Mouse (Mus musculus) monocyte, adult 2 months (primary cell): ENCODE results near the gene Zfp12.
"Not testable (repeated sequence)": the region's sequence is repeated elsewhere in the genome, so short reads cannot be mapped to it uniquely, and the experiment has no call there.

Source experiments
- DNase-seq, 2 experiments: peaks; one replicate each; pipeline ENCODE4 v3.0.0; 2022; ENCODE audit warnings: low spot score in 2 of 2, low read depth in 1 of 2

Gene Zfp12

GRCm38 (mm10) chr5:143235028-143235693 is at the start of gene Zfp12:
Gene Zfp12, plus strand, starts transcription at chr5:143235163.
- peak; percentile 62 to 71 for DNase-seq

- DNase-seq = not testable (repeated sequence)
Observed at GRCm38 (mm10) chr5:143188014-143188413, 46.9 kb upstream of the Zfp12 start.

- no peak for DNase-seq
Observed at GRCm38 (mm10) chr5:143192806-143193205, 42.2 kb upstream of the Zfp12 start.

- not testable (repeated sequence) for DNase-seq
Observed at GRCm38 (mm10) chr5:143194747-143195146, 40.2 kb upstream of the Zfp12 start.

GRCm38 (mm10) chr5:143195166-143195565 is 39.8 kb upstream of the Zfp12 start:
- no peak for DNase-seq

- no peak for DNase-seq
Observed at GRCm38 (mm10) chr5:143196506-143196905, 38.5 kb upstream of the Zfp12 start.

- DNase-seq = no peak
Observed at GRCm38 (mm10) chr5:143205015-143205414, 29.9 kb upstream of the Zfp12 start.

GRCm38 (mm10) chr5:143213832-143214231 is 21.1 kb upstream of the Zfp12 start:
- DNase-seq = no peak

- DNase-seq = no peak
Observed at GRCm38 (mm10) chr5:143220996-143221395, 14.0 kb upstream of the Zfp12 start.

GRCm38 (mm10) chr5:143222287-143222686 is 12.7 kb upstream of the Zfp12 start:
- no peak for DNase-seq

GRCm38 (mm10) chr5:143226790-143227189 is 8.2 kb upstream of the Zfp12 start, which contains the start of gene Spdye4a:
Gene Spdye4a, minus strand, starts transcription at chr5:143226890.
- DNase-seq = no peak

GRCm38 (mm10) chr5:143236036-143236435 is 1.1 kb downstream of the Zfp12 start:
- no peak for DNase-seq

- no peak for DNase-seq
Observed at GRCm38 (mm10) chr5:143244926-143245325, 10.0 kb downstream of the Zfp12 start.

GRCm38 (mm10) chr5:143252039-143252438 is 17.1 kb downstream of the Zfp12 start:
- no peak for DNase-seq

- no peak for DNase-seq
Observed at GRCm38 (mm10) chr5:143252791-143253185, 17.8 kb downstream of the Zfp12 start.

GRCm38 (mm10) chr5:143253186-143253880 is 18.4 kb downstream of the Zfp12 start:
- DNase-seq = no peak

- DNase-seq = no peak
Observed at GRCm38 (mm10) chr5:143253881-143254486, 19.0 kb downstream of the Zfp12 start.

- DNase-seq = no peak
Observed at GRCm38 (mm10) chr5:143254487-143255130, 19.6 kb downstream of the Zfp12 start.

GRCm38 (mm10) chr5:143255131-143255519 is 20.2 kb downstream of the Zfp12 start:
- no peak for DNase-seq

- DNase-seq = no peak
Observed at GRCm38 (mm10) chr5:143255802-143256201, 20.8 kb downstream of the Zfp12 start.

- DNase-seq = no peak
Observed at GRCm38 (mm10) chr5:143261636-143262035, 26.7 kb downstream of the Zfp12 start.

- DNase-seq = no peak
Observed at GRCm38 (mm10) chr5:143264689-143265088, 29.7 kb downstream of the Zfp12 start.
